Mouse (Mus musculus) forebrain, embryonic 15.5 days (tissue): ENCODE results near the gene Ibtk. TPM values are rescaled to one million over a fixed set of nuclear protein-coding genes. Genes with fewer than 3 reads are reported as not detected.
A peak's percentile ranks its signal among the peaks of the same experiment; 100 is the strongest.
"Not testable (repeated sequence)": the region's sequence is repeated elsewhere in the genome, so short reads cannot be mapped to it uniquely, and the experiment has no call there.

Source experiments
- ATAC-seq: fragments of 200-750 bp; cut with Nextera tagmentation; replicated peaks from 2 replicates; pipeline ENCODE4 v1.8.0; 2017; ENCODE audit warnings: mild to moderate bottlenecking, moderate TSS enrichment, moderate library complexity
- H3K27ac ChIP-seq: fragments of 300-500 bp; sonication (generic); replicated peaks from 2 replicates; pipeline ENCODE4 v1.5.1; 2015; ENCODE audit warnings: mild to moderate bottlenecking, inconsistent platforms
- H3K27me3 ChIP-seq: fragments of 300-500 bp; sonication (generic); 2 replicates; pipeline ENCODE4 v1.6.1; 2015; ENCODE audit warnings: inconsistent platforms
- H3K36me3 ChIP-seq: fragments of 300-500 bp; sonication (generic); 2 replicates; pipeline ENCODE4 v1.6.1; 2015; ENCODE audit warnings: mild to moderate bottlenecking, inconsistent platforms
- H3K4me1 ChIP-seq: fragments of 300-500 bp; sonication (generic); 2 replicates; pipeline ENCODE4 v1.6.1; 2015; ENCODE audit warnings: inconsistent platforms
- H3K4me2 ChIP-seq: fragments of 300-500 bp; sonication (generic); replicated peaks from 2 replicates; pipeline ENCODE4 v1.6.1; 2015; ENCODE audit warnings: mild to moderate bottlenecking, inconsistent platforms
- H3K4me3 ChIP-seq: fragments of 300-500 bp; sonication (generic); 2 replicates; pipeline ENCODE4 v1.5.1; 2015; ENCODE audit warnings: mild to moderate bottlenecking, inconsistent platforms
- H3K9ac ChIP-seq: fragments of 300-500 bp; sonication (generic); replicated peaks from 2 replicates; pipeline ENCODE4 v1.6.1; 2015; ENCODE audit warnings: mild to moderate bottlenecking, inconsistent platforms
- H3K9me3 ChIP-seq: fragments of 300-500 bp; sonication (generic); 2 replicates; pipeline ENCODE4 v1.6.1; 2016; ENCODE audit warnings: inconsistent platforms
- WGBS: fragments of 180-500 bp; shearing (Covaris S2); methylation state at CpG from one replicate; pipeline ENCODE4 v1.1.7; 2015; ENCODE audit warnings: mixed read lengths; 5-methylcytosine and 5-hydroxymethylcytosine counted together
- polyA plus RNA-seq: library from polyadenylated mRNA; unstranded; fragments of >200 nt; fragmentation: Nextera tagmentation; extraction: Ambion mirVana; gene quantifications from 2 replicates; pipeline ENCODE4 v1.2.1, GENCODE M21; 2015

The Ibtk gene
- 32.8 and 33.5 TPM in 2 replicates for polyA plus RNA-seq

DNA sequence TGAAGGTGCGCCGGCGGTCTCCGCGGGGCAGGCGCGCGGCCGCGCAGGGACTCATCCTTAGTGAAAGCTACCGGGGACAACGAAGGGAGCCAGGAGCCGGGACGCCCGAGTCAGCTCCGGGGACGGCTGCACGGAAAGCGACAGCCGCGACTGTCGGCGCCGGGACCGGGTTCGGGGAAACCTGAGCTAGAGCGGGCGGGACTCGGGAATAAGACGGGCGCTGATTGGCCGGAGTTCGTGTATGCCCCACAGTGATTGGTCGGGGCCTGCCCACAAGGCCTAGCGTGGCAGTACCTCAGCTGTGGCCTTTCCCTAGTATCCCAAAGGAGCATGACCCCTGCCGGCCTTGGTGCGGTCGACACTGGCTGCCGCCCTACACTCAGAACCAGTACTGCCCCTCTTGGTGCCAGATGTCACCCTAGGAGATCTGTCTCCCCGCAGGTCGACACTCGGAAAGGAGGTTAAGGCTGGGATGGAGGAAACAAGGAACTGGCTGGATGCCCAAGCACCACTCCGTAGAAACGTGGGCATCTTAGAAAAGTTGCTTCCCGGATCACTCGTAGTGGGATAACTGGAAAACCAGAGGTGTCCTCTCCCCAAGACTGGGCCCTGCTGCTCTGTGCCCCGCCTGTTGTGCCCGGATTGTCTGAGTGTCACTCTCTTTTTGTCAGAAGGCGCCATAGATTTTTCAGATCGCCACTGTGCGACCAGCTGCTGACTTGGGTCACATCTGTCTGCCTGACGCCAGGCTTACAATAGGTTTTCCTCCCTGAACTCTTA lies at the start of gene Ibtk:
Ibtk (minus strand) TSS at position 193 of the 780 bp plus-strand sequence.
- Histone ChIP-seq H3K4me3 (peak within 1 kb of the TSS; percentile 87), H3K27me3 (no peaks in the 10 kb centered on the region), H3K27ac (peak within 1 kb of the TSS; percentile 98), H3K4me1 (peaks cover 15% of the 10 kb centered on the region), H3K36me3 (no peaks in the 10 kb centered on the region), H3K4me2 (peak within 1 kb of the TSS; percentile 80), H3K9ac (peak within 1 kb of the TSS; percentile 97), H3K9me3 (no peaks in the 10 kb centered on the region)
- under 1% methylated on average over 52 of the region's 52 CpGs for WGBS
- peak; percentile 99 for ATAC-seq

GRCm38 (mm10) chr9:85791521-85791920 lies 42.4 kb upstream of the Ibtk start:
- H3K9me3 ChIP-seq, H3K9ac ChIP-seq, H3K4me2 ChIP-seq, H3K36me3 ChIP-seq, H3K27me3 ChIP-seq, ATAC-seq, H3K4me3 ChIP-seq, H3K27ac ChIP-seq, H3K4me1 ChIP-seq: not testable (repeated sequence)
- WGBS = 94% methylated on average over 18 of the region's 18 CpGs

- H3K4me3 ChIP-seq = no peak overlapping the region
- WGBS = 95% methylated on average over 4 of the region's 4 CpGs
- H3K27me3 ChIP-seq = no peaks in the 10 kb centered on the region
- H3K4me1 ChIP-seq = no peaks in the 10 kb centered on the region
- no peaks in the 10 kb centered on the region for H3K36me3 ChIP-seq
- H3K4me2 ChIP-seq = no peak overlapping the region
- no peak for ATAC-seq
- no peaks in the 10 kb centered on the region for H3K9me3 ChIP-seq
- H3K9ac ChIP-seq = no peak overlapping the region
- no peak overlapping the region for H3K27ac ChIP-seq
Measured at GRCm38 (mm10) chr9:85780249-85780648, 31.1 kb upstream of the Ibtk start.

- Histone ChIP-seq H3K36me3 (no peaks in the 10 kb centered on the region), H3K4me3 (no peak overlapping the region), H3K27me3 (no peaks in the 10 kb centered on the region), H3K4me2 (no peak overlapping the region), H3K27ac (no peak overlapping the region), H3K4me1 (no peaks in the 10 kb centered on the region), H3K9me3 (no peaks in the 10 kb centered on the region), H3K9ac (no peak overlapping the region)
- WGBS = 25% methylated on average over 4 of the region's 4 CpGs
- ATAC-seq = 0 out of 2 replicates have a peak, but pooled peaks have one; percentile 54
Measured at GRCm38 (mm10) chr9:85779458-85779857, 30.3 kb upstream of the Ibtk start.

DNA sequence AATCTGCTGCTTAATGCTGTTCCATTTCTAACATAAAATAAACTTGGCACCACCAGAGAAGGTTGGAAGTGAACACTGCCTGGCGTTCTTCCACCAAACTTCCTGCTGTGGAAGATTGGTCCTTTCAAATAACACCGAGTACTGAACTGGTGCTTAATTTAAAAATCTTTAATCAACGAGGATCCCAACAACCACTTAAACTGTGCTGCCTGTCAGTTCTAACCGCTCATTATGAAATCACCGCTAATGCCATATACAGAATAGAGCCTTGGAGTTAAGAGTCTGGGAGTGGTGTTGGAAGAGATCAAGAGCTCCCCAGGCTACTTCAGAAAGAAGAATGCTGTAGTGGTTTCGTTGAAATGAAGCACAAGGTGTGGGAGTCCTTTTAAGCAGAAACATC lies 28.4 kb upstream of the Ibtk start:
- ATAC-seq = peak; percentile 54; the same call in 1 of the 2 replicates
- Histone ChIP-seq H3K9me3 (no peaks in the 10 kb centered on the region), H3K4me1 (no peaks in the 10 kb centered on the region), H3K4me2 (no peak overlapping the region), H3K4me3 (no peak overlapping the region), H3K27ac (no peak overlapping the region), H3K27me3 (no peaks in the 10 kb centered on the region), H3K36me3 (no peaks in the 10 kb centered on the region), H3K9ac (no peak overlapping the region)
- WGBS = 17% methylated on average over 6 of the region's 6 CpGs

- WGBS = 74% methylated on average over 12 of the region's 12 CpGs
Measured at GRCm38 (mm10) chr9:85772280-85772679, 23.1 kb upstream of the Ibtk start.

GRCm38 (mm10) chr9:85771454-85771853 lies 22.3 kb upstream of the Ibtk start:
- H3K9me3 ChIP-seq = no peaks in the 10 kb centered on the region
- H3K4me1 ChIP-seq = no peaks in the 10 kb centered on the region
- H3K36me3 ChIP-seq = no peaks in the 10 kb centered on the region
- 38% methylated on average over 3 of the region's 3 CpGs for WGBS
- no peaks in the 10 kb centered on the region for H3K27me3 ChIP-seq
- no peak overlapping the region for H3K9ac ChIP-seq
- no peak overlapping the region for H3K4me3 ChIP-seq
- no peak for ATAC-seq
- no peak overlapping the region for H3K4me2 ChIP-seq
- no peak overlapping the region for H3K27ac ChIP-seq

More at GRCm38 (mm10) chr9:85772280-85772679, 23.1 kb upstream of the Ibtk start:
- Histone ChIP-seq H3K27me3 (no peaks in the 10 kb centered on the region), H3K4me1 (no peaks in the 10 kb centered on the region), H3K9me3 (no peaks in the 10 kb centered on the region), H3K27ac (no peak overlapping the region), H3K36me3 (no peaks in the 10 kb centered on the region), H3K4me3 (no peak overlapping the region), H3K9ac (no peak overlapping the region), H3K4me2 (no peak overlapping the region)
- 0 out of 2 replicates have a peak, but pooled peaks have one; percentile 32 for ATAC-seq

- WGBS = 96% methylated on average over 4 of the region's 4 CpGs
- Histone ChIP-seq H3K36me3 (no peaks in the 10 kb centered on the region), H3K4me1 (no peaks in the 10 kb centered on the region), H3K4me2 (no peak overlapping the region), H3K27ac (no peak overlapping the region), H3K9ac (no peak overlapping the region), H3K4me3 (no peak overlapping the region), H3K9me3 (no peaks in the 10 kb centered on the region), H3K27me3 (no peaks in the 10 kb centered on the region)
- ATAC-seq = no peak
Measured at GRCm38 (mm10) chr9:85770369-85770768, 21.2 kb upstream of the Ibtk start.

- no peak overlapping the region for H3K27ac ChIP-seq
- H3K36me3 ChIP-seq = no peaks in the 10 kb centered on the region
- H3K9ac ChIP-seq = no peak overlapping the region
- H3K4me2 ChIP-seq = no peak overlapping the region
- H3K4me3 ChIP-seq = no peak overlapping the region
- no peaks in the 10 kb centered on the region for H3K9me3 ChIP-seq
- no peak for ATAC-seq
- no peaks in the 10 kb centered on the region for H3K27me3 ChIP-seq
- no peaks in the 10 kb centered on the region for H3K4me1 ChIP-seq
- WGBS = 67% methylated on average over 12 of the region's 12 CpGs
Measured at GRCm38 (mm10) chr9:85769057-85769789, 20.1 kb upstream of the Ibtk start.

- Histone ChIP-seq H3K9me3 (no peaks in the 10 kb centered on the region), H3K4me2 (no peak overlapping the region), H3K27ac (no peak overlapping the region), H3K4me1 (no peaks in the 10 kb centered on the region), H3K36me3 (no peaks in the 10 kb centered on the region), H3K4me3 (no peak overlapping the region), H3K27me3 (no peaks in the 10 kb centered on the region), H3K9ac (no peak overlapping the region)
- WGBS = 91% methylated on average over 2 of the region's 2 CpGs
- ATAC-seq = no peak
Measured at GRCm38 (mm10) chr9:85767255-85767654, 18.1 kb upstream of the Ibtk start.

DNA sequence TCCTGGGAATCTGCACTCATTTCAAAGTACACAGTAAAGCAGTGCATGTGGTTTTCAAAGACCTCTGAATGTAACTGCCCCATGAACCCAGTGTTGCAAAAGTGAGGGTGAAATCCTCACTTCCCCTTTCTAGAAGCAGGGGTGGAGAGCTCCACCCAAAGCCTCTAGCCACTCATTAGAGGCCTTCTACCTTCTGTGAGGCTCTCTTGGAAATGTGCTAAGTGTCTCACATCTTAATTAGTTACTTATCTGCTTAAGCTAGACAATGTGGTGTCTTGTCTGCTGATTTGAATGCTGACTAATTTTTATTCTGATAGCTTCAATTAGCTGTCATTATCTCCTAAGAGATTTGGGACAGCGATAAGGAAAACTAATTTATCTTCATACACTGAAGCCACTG lies 13.3 kb upstream of the Ibtk start:
- no peak for ATAC-seq
- H3K9me3 ChIP-seq = no peaks in the 10 kb centered on the region
- no peak overlapping the region for H3K4me2 ChIP-seq
- no peak overlapping the region for H3K27ac ChIP-seq
- no peak overlapping the region for H3K4me3 ChIP-seq
- WGBS = 21% methylated on average over 1 of the region's 1 CpGs
- no peak overlapping the region for H3K9ac ChIP-seq
- no peaks in the 10 kb centered on the region for H3K4me1 ChIP-seq
- H3K36me3 ChIP-seq = no peaks in the 10 kb centered on the region
- H3K27me3 ChIP-seq = no peaks in the 10 kb centered on the region

GRCm38 (mm10) chr9:85750797-85751196 lies 1.7 kb upstream of the Ibtk start:
- WGBS = 92% methylated on average over 7 of the region's 7 CpGs
- Histone ChIP-seq H3K9ac (no peak overlapping the region), H3K4me2 (no peak overlapping the region), H3K27ac (no peak overlapping the region), H3K36me3 (no peaks in the 10 kb centered on the region), H3K27me3 (no peaks in the 10 kb centered on the region), H3K9me3 (no peaks in the 10 kb centered on the region), H3K4me1 (peaks cover 15% of the 10 kb centered on the region), H3K4me3 (no peak overlapping the region)
- ATAC-seq = no peak
